In genomic region chr9:70816701-70817305, GRCm38 (mm10) we compare ENCODE assay signal across 13 mouse cellular contexts.
A peak's percentile ranks its signal among the peaks of the same experiment; 100 is the strongest.
DNase-seq lines count a peak whose midpoint lies in the region; ATAC-seq and TF ChIP-seq lines count a peak whose summit lies in the region.
"Had no signal": no experiment of that assay in that cellular context is flagged by ENCODE, and none has a peak within 500 bp of the region (broad histone marks: within the 10 kb centered on the region; RNA-seq: fewer than 3 reads in every experiment).

No protein-coding gene starts in this region.

- no peak overlapping the region for H3K9ac ChIP-seq in hindbrain, embryonic 14.5 days
- H3K9ac ChIP-seq in hindbrain, embryonic 11.5 days (ENCODE audit: low read depth, low read length), result no peak overlapping the region
- H3K9ac ChIP-seq: heart, embryonic 13.5 days had no signal

- peak overlapping the region; percentile 41; the same call in 1 of the 2 replicates for H3K27ac ChIP-seq in hindbrain, embryonic 14.5 days
- no peak overlapping the region for H3K27ac ChIP-seq in hindbrain, embryonic 11.5 days (ENCODE audit: low read depth, low read length)
- no peak overlapping the region for H3K27ac ChIP-seq in thymus, adult 2 months (ENCODE audit: control insufficient read depth, insufficient read depth, low read length)
- H3K27ac ChIP-seq: heart, embryonic 13.5 days had no signal

- no peaks in the 10 kb centered on the region for H3K36me3 ChIP-seq in hindbrain, embryonic 14.5 days (replicated peaks; ENCODE audit: control insufficient read depth, insufficient read depth)
- no peaks in the 10 kb centered on the region for H3K36me3 ChIP-seq in hindbrain, embryonic 11.5 days (ENCODE audit: control insufficient read depth, insufficient read depth, low read length)
- H3K36me3 ChIP-seq in thymus, adult 2 months (ENCODE audit: control insufficient read depth, insufficient read depth, low read length), result no peaks in the 10 kb centered on the region
- H3K36me3 ChIP-seq: heart, embryonic 13.5 days had no signal

- H3K9me3 ChIP-seq in hindbrain, embryonic 14.5 days (ENCODE audit: control insufficient read depth, low read length), result no peaks in the 10 kb centered on the region
- H3K9me3 ChIP-seq in hindbrain, embryonic 11.5 days (ENCODE audit: control insufficient read depth, low read length), result no peaks in the 10 kb centered on the region
- H3K9me3 ChIP-seq: heart, embryonic 13.5 days had no signal

- TF ChIP-seq CTCF in thymus, adult 2 months (IDR thresholded peaks at IDR 0.05; ENCODE audit: borderline replicate concordance, control insufficient read depth, extremely low read depth, insufficient read depth, low read length, poor library complexity), result no peak

- H3K27me3 ChIP-seq in hindbrain, embryonic 14.5 days (ENCODE audit: control insufficient read depth, insufficient read depth, low read length), result no peaks in the 10 kb centered on the region
- no peaks in the 10 kb centered on the region for H3K27me3 ChIP-seq in hindbrain, embryonic 11.5 days (ENCODE audit: control insufficient read depth, insufficient read depth, low read length)
- H3K27me3 ChIP-seq in thymus, adult 2 months (ENCODE audit: control insufficient read depth, insufficient read depth, low read length), result no peaks in the 10 kb centered on the region
- H3K27me3 ChIP-seq: heart, embryonic 13.5 days had no signal

- ATAC-seq in hindbrain, embryonic 14.5 days (ENCODE audit: low FRiP score), result no peak
- no peak for ATAC-seq in hindbrain, embryonic 11.5 days (ENCODE audit: low FRiP score)
- no peak for ATAC-seq in megakaryocyte, adult 5-6 weeks (ENCODE audit: poor library complexity, severe bottlenecking)
- ATAC-seq: activated CD4-positive, CD25-positive, alpha-beta regulatory T cell, adult 4 months; CD4-positive, CD25-positive, alpha-beta regulatory T cell, adult 4 months; forebrain, embryonic 16.5 days; inflammation-experienced regulatory T-cells, adult 6 months had no signal

- DNase-seq in hindbrain, embryonic 14.5 days (ENCODE audit: low spot score), result no peak
- no peak for DNase-seq in hindbrain, embryonic 11.5 days (ENCODE audit: low spot score)
- peak; percentile 90 for DNase-seq in A20 (ENCODE audit: low read depth, low spot score)
- DNase-seq in ZHBTc4 (ENCODE audit: low read depth, low spot score), result peak; percentile 67
- peak; percentile 40 to 81 for DNase-seq in left cerebral cortex, postnatal 25 days (ENCODE audit: low spot score in 2 of 2)
- no peak for DNase-seq in thymus, adult 2 months
- no peak for DNase-seq in heart, postnatal 4 days

- no peak for TF ChIP-seq POLR2A in thymus, adult 2 months (IDR thresholded peaks at IDR 0.05; ENCODE audit: control insufficient read depth, extremely low read depth, insufficient read depth, low read length, poor library complexity)

- intact Hi-C loops in left cerebral cortex, postnatal 25 days (cut with DNase I), result no loop called here

- no peak overlapping the region for H3K4me3 ChIP-seq in hindbrain, embryonic 14.5 days (replicated peaks; ENCODE audit: low read length)
- H3K4me3 ChIP-seq in hindbrain, embryonic 11.5 days (ENCODE audit: low read depth, low read length), result no peak overlapping the region
- H3K4me3 ChIP-seq in thymus, adult 2 months (ENCODE audit: control insufficient read depth, insufficient read depth, low read length), result no peak overlapping the region
- H3K4me3 ChIP-seq: heart, embryonic 13.5 days had no signal

- peaks cover 15% of the 10 kb centered on the region for H3K4me1 ChIP-seq in hindbrain, embryonic 14.5 days (replicated peaks; ENCODE audit: control insufficient read depth, insufficient read depth, low read length)
- H3K4me1 ChIP-seq in hindbrain, embryonic 11.5 days (replicated peaks; ENCODE audit: control insufficient read depth, insufficient read depth, low read length), result no peaks in the 10 kb centered on the region
- no peaks in the 10 kb centered on the region for H3K4me1 ChIP-seq in thymus, adult 2 months (replicated peaks; ENCODE audit: control insufficient read depth, insufficient read depth, low read length)

- no peak overlapping the region for H3K4me2 ChIP-seq in hindbrain, embryonic 14.5 days (replicated peaks)
- H3K4me2 ChIP-seq in hindbrain, embryonic 11.5 days (replicated peaks; ENCODE audit: low read depth, low read length), result no peak overlapping the region
- H3K4me2 ChIP-seq: heart, embryonic 13.5 days had no signal

- WGBS in hindbrain, embryonic 14.5 days, result 60% methylated on average over 14 of the region's 14 CpGs
- WGBS in hindbrain, embryonic 11.5 days, result 63% methylated on average over 14 of the region's 14 CpGs
- WGBS in thymus, adult 2 months, result 96% methylated on average over 14 of the region's 14 CpGs

Comparison
In these comparisons a context has a peak if more than half of its experiments do, and no peak if none do; other contexts are left out.
1. DNase-seq: peak in A20 (single experiment), ZHBTc4 (single experiment) and left cerebral cortex, postnatal 25 days (2 of 2); none in hindbrain, embryonic 14.5 days (single experiment), hindbrain, embryonic 11.5 days (single experiment), thymus, adult 2 months (single experiment) and heart, postnatal 4 days (single experiment).